Mouse (Mus musculus): ENCODE results near the gene Cit. TPM values are rescaled to one million over a fixed set of nuclear protein-coding genes. Genes with fewer than 3 reads are reported as not detected.

Gene Cit
- polyA plus RNA-seq, 1 experiment = 8.5 TPM

- no peaks in the 10 kb centered on the region for H3K27me3 ChIP-seq (ENCODE audit: control insufficient read depth, insufficient read depth, insufficient read length)
- H3K4me2 ChIP-seq (ENCODE audit: low read depth) = no peak overlapping the region
- H3ac ChIP-seq (ENCODE audit: control insufficient read depth, insufficient read length) = no peak overlapping the region
- TF ChIP-seq E2F4 (IDR thresholded peaks at IDR 0.05; ENCODE audit: insufficient read depth) = no peak
- H3K79me2 ChIP-seq (ENCODE audit: control insufficient read depth, insufficient read depth) = no peaks in the 10 kb centered on the region
- peaks cover 4% of the 10 kb centered on the region for H3K36me3 ChIP-seq (ENCODE audit: control insufficient read depth, insufficient read depth)
- H3K4me3 ChIP-seq = no peak overlapping the region
These were observed 27.9 kb downstream of the Cit start for GRCm38 (mm10) chr5:115872956-115873355.

GRCm38 (mm10) chr5:115877425-115877824, 32.3 kb downstream of the Cit start:
- TF ChIP-seq SRF (IDR thresholded peaks at IDR 0.05; ENCODE audit: control insufficient read depth, insufficient read length, low read depth) = no peak
- H3K79me2 ChIP-seq (ENCODE audit: control insufficient read depth, insufficient read depth) = no peaks in the 10 kb centered on the region
- H3K27me3 ChIP-seq (ENCODE audit: control insufficient read depth, insufficient read depth, insufficient read length) = no peaks in the 10 kb centered on the region
- peaks cover 7% of the 10 kb centered on the region for H3K36me3 ChIP-seq (ENCODE audit: control insufficient read depth, insufficient read depth)
- H3K4me2 ChIP-seq (ENCODE audit: low read depth) = no peak overlapping the region
- no peak overlapping the region for H3ac ChIP-seq (ENCODE audit: control insufficient read depth, insufficient read length)
- no peak overlapping the region for H3K4me3 ChIP-seq

GRCm38 (mm10) chr5:115882165-115882564, 37.1 kb downstream of the Cit start:
- H3K4me2 ChIP-seq (ENCODE audit: low read depth) = no peak overlapping the region
- H3K79me2 ChIP-seq (ENCODE audit: control insufficient read depth, insufficient read depth) = no peaks in the 10 kb centered on the region
- H3K4me3 ChIP-seq = no peak overlapping the region
- no peak overlapping the region for H3ac ChIP-seq (ENCODE audit: control insufficient read depth, insufficient read length)
- H3K27me3 ChIP-seq (ENCODE audit: control insufficient read depth, insufficient read depth, insufficient read length) = no peaks in the 10 kb centered on the region
- TF ChIP-seq CEBPB (IDR thresholded peaks at IDR 0.05; ENCODE audit: insufficient read depth, poor library complexity, severe bottlenecking) (no peak), POLR2A (IDR thresholded peaks at IDR 0.05; ENCODE audit: insufficient read length, low read depth) (no peak), TCF12 (IDR thresholded peaks at IDR 0.05; ENCODE audit: insufficient read depth, poor library complexity, severe bottlenecking) (no peak), POLR2AphosphoS2 (IDR thresholded peaks at IDR 0.05; ENCODE audit: insufficient read length, low read depth) (no peak), REST (IDR thresholded peaks at IDR 0.05; ENCODE audit: insufficient read depth, insufficient read length) (no peak), MAX (IDR thresholded peaks at IDR 0.05; ENCODE audit: low read depth) (no peak), USF1 (IDR thresholded peaks at IDR 0.05; ENCODE audit: low read depth) (no peak), MYOG (IDR thresholded peaks at IDR 0.05; ENCODE audit: control insufficient read depth in 1 of 3, insufficient read depth in 1 of 3, insufficient read length in 2 of 3, low read depth in 2 of 3) (no peak), SRF (IDR thresholded peaks at IDR 0.05; ENCODE audit: control insufficient read depth, insufficient read length, low read depth) (no peak), E2F4 (IDR thresholded peaks at IDR 0.05; ENCODE audit: insufficient read depth) (no peak), MYOD1 (IDR thresholded peaks at IDR 0.05; ENCODE audit: control insufficient read depth in 1 of 3, insufficient read length in 2 of 3, low read depth in 2 of 3) (no peak), TCF3 (IDR thresholded peaks at IDR 0.05; ENCODE audit: insufficient read length, low read depth) (no peak)
- H3K36me3 ChIP-seq (ENCODE audit: control insufficient read depth, insufficient read depth) = peaks cover 6% of the 10 kb centered on the region

GRCm38 (mm10) chr5:115884429-115884828, 39.4 kb downstream of the Cit start:
- no peak overlapping the region for H3K4me3 ChIP-seq
- no peaks in the 10 kb centered on the region for H3K27me3 ChIP-seq (ENCODE audit: control insufficient read depth, insufficient read depth, insufficient read length)
- no peak for TF ChIP-seq TCF3 (IDR thresholded peaks at IDR 0.05; ENCODE audit: insufficient read length, low read depth)
- no peak for TF ChIP-seq MYOG (IDR thresholded peaks at IDR 0.05; ENCODE audit: control insufficient read depth in 1 of 3, insufficient read depth in 1 of 3, insufficient read length in 2 of 3, low read depth in 2 of 3)
- no peak for TF ChIP-seq REST (IDR thresholded peaks at IDR 0.05; ENCODE audit: insufficient read depth, insufficient read length)
- no peak for TF ChIP-seq MAX (IDR thresholded peaks at IDR 0.05; ENCODE audit: low read depth)
- no peak for TF ChIP-seq SRF (IDR thresholded peaks at IDR 0.05; ENCODE audit: control insufficient read depth, insufficient read length, low read depth)
- no peak for TF ChIP-seq POLR2A (IDR thresholded peaks at IDR 0.05; ENCODE audit: insufficient read length, low read depth)
- no peak for TF ChIP-seq USF1 (IDR thresholded peaks at IDR 0.05; ENCODE audit: low read depth)
- TF ChIP-seq CEBPB (IDR thresholded peaks at IDR 0.05; ENCODE audit: insufficient read depth, poor library complexity, severe bottlenecking) = no peak
- no peak overlapping the region for H3ac ChIP-seq (ENCODE audit: control insufficient read depth, insufficient read length)
- H3K4me2 ChIP-seq (ENCODE audit: low read depth) = no peak overlapping the region
- H3K36me3 ChIP-seq (ENCODE audit: control insufficient read depth, insufficient read depth) = peaks cover 6% of the 10 kb centered on the region
- no peaks in the 10 kb centered on the region for H3K79me2 ChIP-seq (ENCODE audit: control insufficient read depth, insufficient read depth)

- no peaks in the 10 kb centered on the region for H3K79me2 ChIP-seq (ENCODE audit: control insufficient read depth, insufficient read depth)
- no peak overlapping the region for H3K4me2 ChIP-seq (ENCODE audit: low read depth)
- no peak overlapping the region for H3K4me3 ChIP-seq
- H3K27me3 ChIP-seq (ENCODE audit: control insufficient read depth, insufficient read depth, insufficient read length) = no peaks in the 10 kb centered on the region
- TF ChIP-seq MYOD1 (IDR thresholded peaks at IDR 0.05; ENCODE audit: control insufficient read depth in 1 of 3, insufficient read length in 2 of 3, low read depth in 2 of 3) = no peak
- no peak for TF ChIP-seq TCF12 (IDR thresholded peaks at IDR 0.05; ENCODE audit: insufficient read depth, poor library complexity, severe bottlenecking)
- TF ChIP-seq CEBPB (IDR thresholded peaks at IDR 0.05; ENCODE audit: insufficient read depth, poor library complexity, severe bottlenecking) = no peak
- no peak for TF ChIP-seq E2F4 (IDR thresholded peaks at IDR 0.05; ENCODE audit: insufficient read depth)
- no peak for TF ChIP-seq POLR2AphosphoS2 (IDR thresholded peaks at IDR 0.05; ENCODE audit: insufficient read length, low read depth)
- TF ChIP-seq POLR2A (IDR thresholded peaks at IDR 0.05; ENCODE audit: insufficient read length, low read depth) = no peak
- no peak for TF ChIP-seq SRF (IDR thresholded peaks at IDR 0.05; ENCODE audit: control insufficient read depth, insufficient read length, low read depth)
- no peak for TF ChIP-seq MAX (IDR thresholded peaks at IDR 0.05; ENCODE audit: low read depth)
- no peak for TF ChIP-seq REST (IDR thresholded peaks at IDR 0.05; ENCODE audit: insufficient read depth, insufficient read length)
- TF ChIP-seq USF1 (IDR thresholded peaks at IDR 0.05; ENCODE audit: low read depth) = no peak
- TF ChIP-seq TCF3 (IDR thresholded peaks at IDR 0.05; ENCODE audit: insufficient read length, low read depth) = no peak
- no peak overlapping the region for H3ac ChIP-seq (ENCODE audit: control insufficient read depth, insufficient read length)
- no peaks in the 10 kb centered on the region for H3K36me3 ChIP-seq (ENCODE audit: control insufficient read depth, insufficient read depth)
These were observed 48.7 kb downstream of the Cit start for GRCm38 (mm10) chr5:115893772-115894171.

Measured in myocyte (in vitro differentiated cells).